Mouse (Mus musculus) limb, embryonic 13.5 days (tissue): ENCODE data around the gene Wdr18. TPM values are rescaled to one million over a fixed set of nuclear protein-coding genes. Genes with fewer than 3 reads are reported as not detected.
A peak's percentile ranks its signal among the peaks of the same experiment; 100 is the strongest.

ENCODE experiments used
- ATAC-seq: fragments of 200-750 bp; cut with Nextera tagmentation; 2 replicates; pipeline ENCODE4 v1.8.0; 2017; ENCODE audit warnings: low read depth, moderate number of reproducible peaks, moderate TSS enrichment; ENCODE audit not compliant: low FRiP score
- H3K27ac ChIP-seq: fragments of 300-500 bp; sonication (generic); 2 replicates; pipeline ENCODE4 v1.5.1; 2015; ENCODE audit warnings: inconsistent platforms, mild to moderate bottlenecking, moderate library complexity
- H3K27me3 ChIP-seq: fragments of 300-500 bp; sonication (generic); 2 replicates; pipeline ENCODE4 v1.6.1; 2015; ENCODE audit warnings: mild to moderate bottlenecking, inconsistent platforms
- H3K36me3 ChIP-seq: fragments of 300-500 bp; sonication (generic); 2 replicates; pipeline ENCODE4 v1.6.1; 2015; ENCODE audit warnings: inconsistent platforms, mild to moderate bottlenecking, moderate library complexity
- H3K4me1 ChIP-seq: fragments of 300-500 bp; sonication (generic); 2 replicates; pipeline ENCODE4 v1.6.1; 2015; ENCODE audit warnings: inconsistent platforms
- H3K4me2 ChIP-seq: fragments of 300-500 bp; sonication (generic); replicated peaks from 2 replicates; pipeline ENCODE4 v1.6.1; 2015; ENCODE audit warnings: inconsistent platforms, mild to moderate bottlenecking, moderate library complexity
- H3K4me3 ChIP-seq: fragments of 300-500 bp; sonication (generic); 2 replicates; pipeline ENCODE4 v1.5.1; 2015; ENCODE audit warnings: moderate library complexity, mild to moderate bottlenecking, inconsistent platforms
- H3K9ac ChIP-seq: fragments of 300-500 bp; sonication (generic); 2 replicates; pipeline ENCODE4 v1.6.1; 2015; ENCODE audit warnings: mild to moderate bottlenecking, inconsistent platforms
- H3K9me3 ChIP-seq: fragments of 300-500 bp; sonication (generic); 2 replicates; pipeline ENCODE4 v1.6.1; 2016; ENCODE audit warnings: inconsistent platforms
- WGBS: fragments of 180-500 bp; shearing (Covaris S2); methylation state at CpG from one replicate; pipeline ENCODE4 v1.1.7; 2015; 5-methylcytosine and 5-hydroxymethylcytosine counted together
- polyA plus RNA-seq: library from polyadenylated mRNA; unstranded; fragments of >200 nt; fragmentation: Nextera tagmentation; extraction: Ambion mirVana; gene quantifications from 2 replicates; pipeline ENCODE4 v1.2.1, GENCODE M21; 2015

Gene Wdr18
- polyA plus RNA-seq, 1 experiment from 2014 or later: 106 TPM

GRCm38 (mm10) chr10:79920056-79920890 is 39.7 kb upstream of the Wdr18 start:
- 21% methylated on average over 26 of the region's 26 CpGs for WGBS
- peaks cover 4% of the 10 kb centered on the region; the same call in 1 of the 2 replicates for H3K9me3 ChIP-seq
- H3K27me3 ChIP-seq: peaks cover 72% of the 10 kb centered on the region
- no peak for ATAC-seq
- H3K4me1 ChIP-seq: peaks cover 51% of the 10 kb centered on the region
- H3K27ac ChIP-seq: no peak overlapping the region
- H3K4me3 ChIP-seq: peak overlapping the region; percentile 34
- no peak overlapping the region for H3K9ac ChIP-seq
- peak overlapping the region; percentile 59 for H3K4me2 ChIP-seq
- H3K36me3 ChIP-seq: no peaks in the 10 kb centered on the region

GRCm38 (mm10) chr10:79920958-79921535 is 38.9 kb upstream of the Wdr18 start, which contains the start of gene R3hdm4:
R3hdm4 (minus strand) TSS chr10:79921208.
- peak within 1 kb of the TSS; percentile 60 for H3K9ac ChIP-seq
- peaks cover 72% of the 10 kb centered on the region for H3K27me3 ChIP-seq
- peaks cover 4% of the 10 kb centered on the region; the same call in 1 of the 2 replicates for H3K9me3 ChIP-seq
- ATAC-seq: no peak
- no peak within 1 kb of the TSS for H3K27ac ChIP-seq
- H3K36me3 ChIP-seq: no peaks in the 10 kb centered on the region
- peak within 1 kb of the TSS; percentile 59 for H3K4me2 ChIP-seq
- WGBS: 2% methylated on average over 38 of the region's 41 CpGs
- peaks cover 50% of the 10 kb centered on the region for H3K4me1 ChIP-seq
- H3K4me3 ChIP-seq: peak within 1 kb of the TSS; percentile 34

- under 1% methylated on average over 34 of the region's 34 CpGs for WGBS
- peak overlapping the region; percentile 34 for H3K4me3 ChIP-seq
- peak overlapping the region; percentile 59 for H3K4me2 ChIP-seq
- no peak for ATAC-seq
- peak overlapping the region; percentile 60 for H3K9ac ChIP-seq
- H3K27me3 ChIP-seq: peaks cover 72% of the 10 kb centered on the region
- H3K36me3 ChIP-seq: no peaks in the 10 kb centered on the region
- H3K4me1 ChIP-seq: peaks cover 53% of the 10 kb centered on the region
- peaks cover 4% of the 10 kb centered on the region; the same call in 1 of the 2 replicates for H3K9me3 ChIP-seq
- H3K27ac ChIP-seq: no peak overlapping the region
These were observed 38.4 kb upstream of the Wdr18 start for GRCm38 (mm10) chr10:79921572-79921971.

- Histone ChIP-seq H3K27ac (0 out of 2 replicates have a peak overlapping the region, but pooled peaks have one; percentile 28), H3K9me3 (peaks cover 4% of the 10 kb centered on the region; the same call in 1 of the 2 replicates), H3K4me2 (peak overlapping the region; percentile 92), H3K4me3 (peak overlapping the region; percentile 97), H3K4me1 (peaks cover 43% of the 10 kb centered on the region), H3K27me3 (peaks cover 41% of the 10 kb centered on the region), H3K36me3 (no peaks in the 10 kb centered on the region), H3K9ac (no peak overlapping the region)
- no peak for ATAC-seq
- WGBS: 12% methylated on average over 29 of the region's 29 CpGs
These were observed 34.8 kb upstream of the Wdr18 start for GRCm38 (mm10) chr10:79924998-79925784.

- peaks cover 6% of the 10 kb centered on the region for H3K36me3 ChIP-seq
- peak overlapping the region; percentile 95 for H3K9ac ChIP-seq
- WGBS: 7% methylated on average over 15 of the region's 15 CpGs
- H3K27ac ChIP-seq: peak overlapping the region; percentile 78; the same call in 1 of the 2 replicates
- no peak for ATAC-seq
- peak overlapping the region; percentile 92 for H3K4me2 ChIP-seq
- peaks cover 4% of the 10 kb centered on the region; the same call in 1 of the 2 replicates for H3K9me3 ChIP-seq
- H3K27me3 ChIP-seq: peaks cover 34% of the 10 kb centered on the region
- peak overlapping the region; percentile 97 for H3K4me3 ChIP-seq
- peaks cover 45% of the 10 kb centered on the region for H3K4me1 ChIP-seq
These were observed 34.0 kb upstream of the Wdr18 start for GRCm38 (mm10) chr10:79925785-79926490.

GRCm38 (mm10) chr10:79926491-79927323 is 33.2 kb upstream of the Wdr18 start, which contains the start of gene Arid3a:
Arid3a (plus strand) TSS chr10:79927043.
- H3K9me3 ChIP-seq: peaks cover 4% of the 10 kb centered on the region; the same call in 1 of the 2 replicates
- peaks cover 26% of the 10 kb centered on the region for H3K27me3 ChIP-seq
- peak within 1 kb of the TSS; percentile 97 for H3K27ac ChIP-seq
- H3K4me3 ChIP-seq: peak within 1 kb of the TSS; percentile 97
- peak within 1 kb of the TSS; percentile 92 for H3K4me2 ChIP-seq
- peaks cover 44% of the 10 kb centered on the region for H3K4me1 ChIP-seq
- ATAC-seq: peak; percentile 74
- under 1% methylated on average over 63 of the region's 63 CpGs for WGBS
- H3K9ac ChIP-seq: peak within 1 kb of the TSS; percentile 95
- peaks cover 14% of the 10 kb centered on the region for H3K36me3 ChIP-seq

GRCm38 (mm10) chr10:79927324-79928029 is 32.5 kb upstream of the Wdr18 start:
- under 1% methylated on average over 54 of the region's 54 CpGs for WGBS
- Histone ChIP-seq H3K9me3 (peaks cover 2% of the 10 kb centered on the region; the same call in 1 of the 2 replicates), H3K4me2 (peak overlapping the region; percentile 92), H3K4me3 (peak overlapping the region; percentile 97), H3K27me3 (peaks cover 18% of the 10 kb centered on the region), H3K4me1 (peaks cover 49% of the 10 kb centered on the region), H3K9ac (peak overlapping the region; percentile 95), H3K27ac (peak overlapping the region; percentile 97), H3K36me3 (peaks cover 22% of the 10 kb centered on the region)
- ATAC-seq: peak; percentile 26

- peaks cover 56% of the 10 kb centered on the region for H3K4me1 ChIP-seq
- peak overlapping the region; percentile 92 for H3K4me2 ChIP-seq
- no peak for ATAC-seq
These were observed 31.8 kb upstream of the Wdr18 start for GRCm38 (mm10) chr10:79928030-79928694.

GRCm38 (mm10) chr10:79928907-79929701 is 30.8 kb upstream of the Wdr18 start:
- H3K4me1 ChIP-seq: peaks cover 66% of the 10 kb centered on the region

More at GRCm38 (mm10) chr10:79928030-79928694, 31.8 kb upstream of the Wdr18 start:
- Histone ChIP-seq H3K4me3 (peak overlapping the region; percentile 97), H3K36me3 (peaks cover 27% of the 10 kb centered on the region), H3K27me3 (peaks cover 11% of the 10 kb centered on the region), H3K9ac (peak overlapping the region; percentile 95), H3K9me3 (no peaks in the 10 kb centered on the region), H3K27ac (peak overlapping the region; percentile 97)
- WGBS: under 1% methylated on average over 29 of the region's 29 CpGs

More at GRCm38 (mm10) chr10:79928907-79929701, 30.8 kb upstream of the Wdr18 start:
- 13% methylated on average over 9 of the region's 9 CpGs for WGBS
- no peaks in the 10 kb centered on the region for H3K9me3 ChIP-seq
- ATAC-seq: no peak
- H3K9ac ChIP-seq: peak overlapping the region; percentile 62
- peak overlapping the region; percentile 92 for H3K4me2 ChIP-seq
- peaks cover 2% of the 10 kb centered on the region for H3K27me3 ChIP-seq
- peak overlapping the region; percentile 97 for H3K4me3 ChIP-seq
- peak overlapping the region; percentile 44; the same call in 1 of the 2 replicates for H3K27ac ChIP-seq
- peaks cover 37% of the 10 kb centered on the region for H3K36me3 ChIP-seq
